Mouse (Mus musculus) stomach, postnatal 0 days (tissue): ENCODE data around the gene Ccn2. TPM values are rescaled to one million over a fixed set of nuclear protein-coding genes. Genes with fewer than 3 reads are reported as not detected.

Experiments
- ATAC-seq: fragments of 200-750 bp; cut with Nextera tagmentation; 2 replicates; pipeline ENCODE4 v1.8.0; 2017; ENCODE audit not compliant: low FRiP score, low TSS enrichment
- DNase-seq: peaks from one replicate; pipeline ENCODE4 v3.0.0-alpha.2; 2016; ENCODE audit warnings: low spot score
- H3K27ac ChIP-seq: fragments of 300-500 bp; sonication (generic); replicated peaks from 2 replicates; pipeline ENCODE4 v1.5.1; 2014; ENCODE audit warnings: mild to moderate bottlenecking, control low read depth
- H3K27me3 ChIP-seq: fragments of 300-500 bp; sonication (generic); 2 replicates; pipeline ENCODE4 v1.6.1; 2014; ENCODE audit warnings: low read length; ENCODE audit not compliant: control insufficient read depth, insufficient read depth
- H3K36me3 ChIP-seq: fragments of 300-500 bp; sonication (generic); 2 replicates; pipeline ENCODE4 v1.6.1; 2014; ENCODE audit warnings: low read length, mixed read lengths; ENCODE audit not compliant: control insufficient read depth, insufficient read depth
- H3K4me1 ChIP-seq: fragments of 300-500 bp; sonication (generic); replicated peaks from 2 replicates; pipeline ENCODE4 v1.6.1; 2014; ENCODE audit warnings: antibody characterized with exemption; ENCODE audit not compliant: control insufficient read depth, insufficient read depth
- H3K4me2 ChIP-seq: fragments of 300-500 bp; sonication (generic); replicated peaks from 2 replicates; pipeline ENCODE4 v1.6.1; 2014; ENCODE audit warnings: low read depth, mild to moderate bottlenecking, control low read depth, moderate library complexity
- H3K4me3 ChIP-seq: fragments of 300-500 bp; sonication (generic); 2 replicates; pipeline ENCODE4 v1.5.1; 2014; ENCODE audit warnings: low read depth, low read length, control low read depth
- H3K9ac ChIP-seq: fragments of 300-500 bp; sonication (generic); 2 replicates; pipeline ENCODE4 v1.6.1; 2014; ENCODE audit warnings: mild to moderate bottlenecking, low read length, control low read depth, mixed read lengths
- H3K9me3 ChIP-seq: fragments of 300-500 bp; sonication (generic); 2 replicates; pipeline ENCODE4 v1.6.1; 2016; ENCODE audit warnings: low read length; ENCODE audit not compliant: control insufficient read depth
- CTCF ChIP-seq: IDR thresholded peaks from 2 replicates; pipeline ENCODE4 v1.5.1; 2016; ENCODE audit warnings: antibody characterized with exemption, low read depth, mild to moderate bottlenecking, moderate library complexity
- EP300 ChIP-seq: optimal IDR thresholded peaks from 2 replicates; pipeline ENCODE3; 2016; ENCODE audit warnings: antibody characterized with exemption
- WGBS: fragments of 180-500 bp; shearing (Covaris S2); extraction: QIAGEN DNeasy Blood & Tissue Kit; methylation state at CpG from one replicate; pipeline ENCODE4 v1.1.7; 2014; 5-methylcytosine and 5-hydroxymethylcytosine counted together
- polyA plus RNA-seq: library from polyadenylated mRNA; unstranded; fragments of >200 nt; fragmentation: Nextera tagmentation; extraction: Ambion mirVana; gene quantifications from 2 replicates; pipeline ENCODE4 v1.2.1, GENCODE M21; 2015

Ccn2 gene
- 19.6 and 19.7 TPM in 2 replicates for polyA plus RNA-seq

GRCm38 (mm10) chr10:24595250-24596002, at the start of gene Ccn2:
Gene Ccn2, plus strand, starts transcription at chr10:24595442.
- H3K27me3 ChIP-seq = no peaks in the 10 kb centered on the region
- TF ChIP-seq CTCF (peak; percentile 20; the same call in 1 of the 2 replicates), EP300 (peak; percentile 66)
- WGBS = under 1% methylated on average over 53 of the region's 53 CpGs
- peak within 1 kb of the TSS; percentile 81 for H3K4me2 ChIP-seq
- no peaks in the 10 kb centered on the region; the same call in 1 of the 2 replicates for H3K4me1 ChIP-seq
- H3K9ac ChIP-seq = peak within 1 kb of the TSS; percentile 85
- DNase-seq = peak; percentile 64
- H3K36me3 ChIP-seq = no peaks in the 10 kb centered on the region; the same call in 1 of the 2 replicates
- H3K4me3 ChIP-seq = peak within 1 kb of the TSS; percentile 76
- peak; percentile 75 for ATAC-seq
- no peaks in the 10 kb centered on the region for H3K9me3 ChIP-seq
- peak within 1 kb of the TSS; percentile 98 for H3K27ac ChIP-seq

DNA sequence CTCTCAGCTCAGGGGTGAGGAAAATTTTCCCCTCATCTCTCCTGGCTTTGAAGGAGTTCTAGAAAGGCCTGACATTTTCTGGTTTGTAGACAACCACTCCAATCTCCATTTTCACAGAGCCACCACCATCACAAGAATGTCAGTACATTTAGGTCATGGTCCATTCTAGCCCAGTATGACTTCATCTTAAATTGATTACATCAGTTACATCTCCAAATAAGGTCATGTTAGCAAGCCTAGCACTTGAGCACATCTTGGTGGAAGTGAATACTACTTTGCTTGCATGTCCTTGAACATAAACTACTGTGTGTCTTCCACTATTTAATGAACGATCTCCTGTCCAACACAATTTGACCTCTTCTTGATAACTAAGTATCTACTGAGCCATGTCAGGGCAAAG, 42.4 kb upstream of the Ccn2 start:
- WGBS = 75% methylated on average over 1 of the region's 1 CpGs
- no peak for TF ChIP-seq EP300
- no peak for TF ChIP-seq CTCF
- Histone ChIP-seq H3K9me3 (no peaks in the 10 kb centered on the region), H3K4me1 (no peaks in the 10 kb centered on the region), H3K9ac (no peak overlapping the region), H3K4me3 (no peak overlapping the region), H3K36me3 (no peaks in the 10 kb centered on the region), H3K4me2 (no peak overlapping the region), H3K27me3 (no peaks in the 10 kb centered on the region), H3K27ac (no peak overlapping the region)
- no peak for ATAC-seq
- no peak for DNase-seq

DNA sequence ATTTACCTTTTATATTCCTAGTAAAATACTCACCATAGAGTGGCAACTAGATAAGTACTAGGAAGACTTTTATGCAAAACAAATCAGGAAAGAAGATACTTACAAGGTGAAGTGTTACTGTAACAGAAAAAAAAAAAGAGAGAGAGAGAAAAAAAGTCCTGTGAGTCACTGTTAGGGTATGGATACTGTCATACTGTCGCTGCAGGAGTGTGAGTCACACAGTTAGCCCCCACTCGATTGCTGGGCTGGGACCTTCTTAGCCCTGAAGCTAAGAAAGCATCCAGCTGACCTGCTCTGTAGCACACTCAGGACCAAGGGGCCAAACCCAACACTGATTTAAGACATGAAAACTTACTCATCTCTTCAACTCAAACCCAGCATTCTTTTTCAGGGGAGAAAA, 41.2 kb upstream of the Ccn2 start:
- Histone ChIP-seq H3K36me3 (no peaks in the 10 kb centered on the region), H3K4me3 (no peak overlapping the region), H3K9ac (no peak overlapping the region), H3K9me3 (no peaks in the 10 kb centered on the region), H3K4me2 (no peak overlapping the region), H3K4me1 (no peaks in the 10 kb centered on the region), H3K27me3 (no peaks in the 10 kb centered on the region), H3K27ac (no peak overlapping the region)
- no peak for DNase-seq
- TF ChIP-seq CTCF (no peak), EP300 (no peak)
- 32% methylated on average over 2 of the region's 2 CpGs for WGBS
- no peak for ATAC-seq

GRCm38 (mm10) chr10:24558366-24558765, 36.9 kb upstream of the Ccn2 start:
- no peak overlapping the region for H3K9ac ChIP-seq
- TF ChIP-seq EP300 = no peak
- TF ChIP-seq CTCF = no peak

GRCm38 (mm10) chr10:24569691-24570420, 25.4 kb upstream of the Ccn2 start:
- ATAC-seq = peak; percentile 47; the same call in 1 of the 2 replicates
- TF ChIP-seq CTCF (no peak), EP300 (peak; percentile 25)
- Histone ChIP-seq H3K27ac (peak overlapping the region; percentile 69), H3K4me1 (no peaks in the 10 kb centered on the region), H3K9me3 (no peaks in the 10 kb centered on the region), H3K27me3 (no peaks in the 10 kb centered on the region), H3K4me3 (no peak overlapping the region), H3K36me3 (no peaks in the 10 kb centered on the region), H3K4me2 (no peak overlapping the region), H3K9ac (no peak overlapping the region)
- DNase-seq = no peak
- 62% methylated on average over 2 of the region's 2 CpGs for WGBS

More at GRCm38 (mm10) chr10:24558366-24558765, 36.9 kb upstream of the Ccn2 start:
- Histone ChIP-seq H3K36me3 (no peaks in the 10 kb centered on the region), H3K27ac (no peak overlapping the region), H3K4me1 (no peaks in the 10 kb centered on the region), H3K27me3 (no peaks in the 10 kb centered on the region), H3K9me3 (no peaks in the 10 kb centered on the region), H3K4me3 (no peak overlapping the region), H3K4me2 (no peak overlapping the region)
- 90% methylated on average over 2 of the region's 2 CpGs for WGBS
- DNase-seq = no peak
- ATAC-seq = no peak
